Mouse (Mus musculus): Measurements from ENCODE around the gene Ccl28. TPM values are rescaled to one million over a fixed set of nuclear protein-coding genes. Genes with fewer than 3 reads are reported as not detected.

The Ccl28 gene
- total RNA-seq (2023) = not detected

DNA sequence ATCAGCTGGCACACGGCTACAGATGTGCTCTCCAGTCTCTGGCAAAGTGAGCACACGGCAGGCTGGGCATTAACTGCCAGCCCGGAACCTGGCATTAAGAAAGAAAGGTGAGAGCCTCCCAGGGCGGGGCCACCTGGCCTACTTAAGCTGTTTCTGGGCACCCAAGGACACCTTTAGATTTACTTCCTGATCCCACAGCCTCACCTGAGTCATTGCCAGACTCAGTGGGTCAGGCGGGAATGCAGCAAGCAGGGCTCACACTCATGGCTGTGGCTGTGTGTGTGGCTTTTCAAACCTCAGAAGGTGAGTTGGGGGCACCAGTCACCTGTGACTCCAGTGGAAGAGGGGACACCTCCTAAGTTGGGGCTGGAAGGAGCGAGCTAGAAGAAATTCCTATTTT is at the start of gene Ccl28:
Gene Ccl28, plus strand, starts transcription at position 186 of the 400 bp plus-strand sequence.

GRCm38 (mm10) chr13:119690039-119690728 is 66.6 kb downstream of the Ccl28 start, which contains the start of gene Hmgcs1:
Gene Hmgcs1, plus strand, starts transcription at chr13:119690379.

Other genes with a start within 250 kb of the Ccl28 start
- gene Paip1, start 195.2 kb upstream of the Ccl28 start, total RNA-seq (2023) = 51.4 TPM
- 87.1 TPM for gene 4833420G17Rik, start 161.1 kb upstream of the Ccl28 start, total RNA-seq (2023)
- gene Tmem267, start 135.8 kb upstream of the Ccl28 start, total RNA-seq (2023) = 8.8 TPM
- gene 3110070M22Rik, start 135.4 kb upstream of the Ccl28 start, total RNA-seq (2023) = 2.1 TPM
- gene Hmgcs1, start 66.6 kb downstream of the Ccl28 start, total RNA-seq (2023) = 35.6 TPM
- 0.94 TPM for gene Nim1k, start 132.1 kb downstream of the Ccl28 start, total RNA-seq (2023)
- 69.0 TPM for gene Zfp131, start 167.1 kb downstream of the Ccl28 start, total RNA-seq (2023)
- not detected for gene AF067063, start 206.4 kb downstream of the Ccl28 start, total RNA-seq (2023)
- not detected for gene D13Ertd608e, start 212.2 kb downstream of the Ccl28 start, total RNA-seq (2023)